Mouse (Mus musculus): Measurements from ENCODE around the gene Tmem141.

DNA sequence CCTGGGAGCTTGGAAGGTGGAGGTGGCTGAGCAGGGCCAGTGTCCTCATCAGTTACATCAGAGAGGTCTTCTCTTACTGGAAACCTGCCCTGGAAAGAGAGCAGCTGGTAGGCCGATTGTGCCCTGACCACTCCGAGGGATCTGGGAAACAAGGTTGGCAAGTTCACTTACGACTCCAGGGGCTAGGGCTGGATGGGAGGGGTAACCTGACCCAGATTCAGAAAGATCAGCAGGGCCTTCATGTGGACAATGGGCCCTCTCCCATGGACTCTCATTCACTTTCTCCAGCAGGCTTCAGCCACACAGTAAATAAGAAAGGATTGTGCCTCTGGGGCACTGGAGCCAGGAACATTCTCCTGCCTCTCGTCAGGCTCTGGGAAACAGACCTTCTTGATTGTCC, 36.9 kb downstream of the Tmem141 start:
- TF ChIP-seq CTCF (IDR thresholded peaks at IDR 0.05; ENCODE audit: low read depth) (no peak), EP300 (IDR thresholded peaks at IDR 0.05; ENCODE audit: low read depth) (no peak)
